Mouse (Mus musculus): ENCODE measurements around the gene Coq8a. TPM values are rescaled to one million over a fixed set of nuclear protein-coding genes. Genes with fewer than 3 reads are reported as not detected.

Coq8a gene
- total and polyA plus RNA-seq, 3 experiments = 1.5 to 2.1 TPM; not detected in 1

DNA sequence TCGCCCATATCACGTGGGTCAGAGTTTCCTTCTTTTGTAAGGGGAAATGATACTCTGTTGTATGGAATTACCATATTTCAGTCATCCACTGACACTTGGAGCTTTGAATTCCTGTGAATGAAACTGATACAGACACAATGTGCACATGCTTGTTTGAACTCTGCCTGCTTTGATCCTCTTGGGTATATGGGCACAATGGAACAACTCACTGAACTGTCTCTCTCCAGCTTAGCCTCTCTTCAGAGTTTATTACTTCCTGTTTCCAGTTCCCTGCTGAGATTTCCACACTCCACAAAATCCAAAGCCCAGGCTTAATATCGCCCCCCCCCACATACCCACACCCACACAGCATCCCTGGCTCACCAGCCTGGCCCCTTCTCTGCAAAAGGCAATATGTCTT lies 32.3 kb upstream of the Coq8a start:
- no peaks in the 10 kb centered on the region for H3K27me3 ChIP-seq (ENCODE audit: control insufficient read depth in 1 of 2, insufficient read depth in 2 of 2, low read length in 2 of 2)
- DNase-seq (ENCODE audit: low read depth, low spot score) = no peak
- no peaks in the 10 kb centered on the region; a peak in 1 of 4 replicates for H3K4me1 ChIP-seq (ENCODE audit: control insufficient read depth in 1 of 2, insufficient read depth in 2 of 2, low read length in 2 of 2)
- H3K4me3 ChIP-seq (ENCODE audit: control insufficient read depth in 1 of 2, insufficient read depth in 1 of 2, low read depth in 2 of 2, low read length in 2 of 2) = no peak overlapping the region
- H3K9me3 ChIP-seq (replicated peaks; ENCODE audit: insufficient read depth, low read length) = no peaks in the 10 kb centered on the region
- H3K79me2 ChIP-seq (ENCODE audit: control insufficient read depth, insufficient read depth, low read length, poor library complexity) = no peaks in the 10 kb centered on the region
- no peak overlapping the region for H3K9ac ChIP-seq (ENCODE audit: control insufficient read depth, low read depth, low read length, poor library complexity, severe bottlenecking)
- H3K36me3 ChIP-seq (ENCODE audit: control insufficient read depth in 1 of 2, insufficient read depth in 2 of 2, low read length in 2 of 2) = peaks cover 0 to 2% of the 10 kb centered on the region in 2 experiments; a peak in 2 of 4 replicates
- no peak overlapping the region for H3K27ac ChIP-seq (ENCODE audit: control insufficient read depth, low read depth, low read length)
- TF ChIP-seq ELF1 (IDR thresholded peaks at IDR 0.05; ENCODE audit: low read depth, low read length) (no peak), RCOR1 (IDR thresholded peaks at IDR 0.05; ENCODE audit: low read depth, low read length) (no peak), CTCF (IDR thresholded peaks at IDR 0.05 in 2 of 3, conservative IDR thresholded peaks at IDR 0.05 in 1 of 3; ENCODE audit: control insufficient read depth in 1 of 3, insufficient read depth in 1 of 3, low read depth in 2 of 3, low read length in 3 of 3, poor library complexity in 1 of 3, severe bottlenecking in 1 of 3) (no peak), TCF12 (IDR thresholded peaks at IDR 0.05; ENCODE audit: low read depth, low read length) (no peak)

DNA sequence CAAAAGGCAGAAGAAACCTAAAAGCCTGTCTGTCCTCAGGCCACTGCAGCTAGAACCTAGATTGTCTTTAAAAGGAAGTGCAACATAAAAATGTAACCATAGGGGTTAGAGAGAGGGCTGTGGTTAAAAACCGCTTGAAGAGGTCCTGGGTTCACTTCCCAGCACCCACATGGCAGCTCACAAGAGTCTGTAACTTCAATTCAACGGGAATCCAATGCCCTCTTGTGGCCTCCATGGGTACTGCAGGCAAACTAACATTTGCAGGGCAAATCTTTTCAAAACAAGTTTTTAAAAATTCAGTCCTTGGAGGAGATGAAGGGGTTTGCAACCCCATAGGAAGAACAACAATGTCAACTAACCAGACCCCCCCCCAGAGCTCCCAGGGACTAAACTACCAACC lies 31.2 kb upstream of the Coq8a start:
- Histone ChIP-seq H3K9ac (ENCODE audit: control insufficient read depth, low read depth, low read length, poor library complexity, severe bottlenecking) (no peak overlapping the region), H3K4me1 (ENCODE audit: control insufficient read depth in 1 of 2, insufficient read depth in 2 of 2, low read length in 2 of 2) (no peaks in the 10 kb centered on the region; a peak in 1 of 4 replicates), H3K27ac (ENCODE audit: control insufficient read depth, low read depth, low read length) (no peak overlapping the region), H3K9me3 (replicated peaks; ENCODE audit: insufficient read depth, low read length) (no peaks in the 10 kb centered on the region), H3K36me3 (ENCODE audit: control insufficient read depth in 1 of 2, insufficient read depth in 2 of 2, low read length in 2 of 2) (peaks cover 0 to 2% of the 10 kb centered on the region in 2 experiments; a peak in 2 of 4 replicates), H3K27me3 (ENCODE audit: control insufficient read depth in 1 of 2, insufficient read depth in 2 of 2, low read length in 2 of 2) (no peaks in the 10 kb centered on the region), H3K79me2 (ENCODE audit: control insufficient read depth, insufficient read depth, low read length, poor library complexity) (no peaks in the 10 kb centered on the region), H3K4me3 (ENCODE audit: control insufficient read depth in 1 of 2, insufficient read depth in 1 of 2, low read depth in 2 of 2, low read length in 2 of 2) (no peak overlapping the region)
- peak; percentile 78 for DNase-seq (ENCODE audit: low read depth, low spot score)
- TF ChIP-seq MAZ (IDR thresholded peaks at IDR 0.05; ENCODE audit: low read depth, low read length) = no peak
- no peak for TF ChIP-seq ZKSCAN1 (IDR thresholded peaks at IDR 0.05; ENCODE audit: low read depth, low read length)
- no peak for TF ChIP-seq POLR2AphosphoS2 (IDR thresholded peaks at IDR 0.05; ENCODE audit: low read length)
- TF ChIP-seq SIN3A (IDR thresholded peaks at IDR 0.05; ENCODE audit: low read length) = no peak
- TF ChIP-seq MYB (IDR thresholded peaks at IDR 0.05; ENCODE audit: low read depth, low read length) = no peak
- no peak for TF ChIP-seq MAX (IDR thresholded peaks at IDR 0.05; ENCODE audit: low read length)
- TF ChIP-seq CTCF (IDR thresholded peaks at IDR 0.05 in 2 of 3, conservative IDR thresholded peaks at IDR 0.05 in 1 of 3; ENCODE audit: control insufficient read depth in 1 of 3, insufficient read depth in 1 of 3, low read depth in 2 of 3, low read length in 3 of 3, poor library complexity in 1 of 3, severe bottlenecking in 1 of 3) = peak; percentile 55 to 68 (median 67)
- peak; percentile 68 for TF ChIP-seq SMC3 (IDR thresholded peaks at IDR 0.05; ENCODE audit: low read depth, low read length)
- no peak for TF ChIP-seq MXI1 (IDR thresholded peaks at IDR 0.05; ENCODE audit: low read depth, low read length)
- no peak for TF ChIP-seq EP300 (IDR thresholded peaks at IDR 0.05; ENCODE audit: low read depth in 1 of 2, low read length in 2 of 2)
- no peak for TF ChIP-seq MAFK (IDR thresholded peaks at IDR 0.05; ENCODE audit: borderline replicate concordance, low read depth, low read length)
- TF ChIP-seq E2F4 (IDR thresholded peaks at IDR 0.05; ENCODE audit: borderline replicate concordance, low read depth, low read length) = no peak
- no peak for TF ChIP-seq TAL1 (IDR thresholded peaks at IDR 0.05; ENCODE audit: low read length)
- TF ChIP-seq ZC3H11A (IDR thresholded peaks at IDR 0.05; ENCODE audit: low read depth, low read length) = peak; percentile 41
- TF ChIP-seq ZMIZ1 (IDR thresholded peaks at IDR 0.05; ENCODE audit: low read depth, low read length) = no peak
- TF ChIP-seq RAD21 (IDR thresholded peaks at IDR 0.05; ENCODE audit: low read depth, low read length) = peak; percentile 74
- no peak for TF ChIP-seq RCOR1 (IDR thresholded peaks at IDR 0.05; ENCODE audit: low read depth, low read length)
